Mouse (Mus musculus): ENCODE results near the gene Ppia. TPM values are rescaled to one million over a fixed set of nuclear protein-coding genes. Genes with fewer than 3 reads are reported as not detected.
"Not testable (repeated sequence)": the region's sequence is repeated elsewhere in the genome, so short reads cannot be mapped to it uniquely, and the experiment has no call there.

Ppia gene
- polyA plus RNA-seq (2014; fragmentation: Nextera tagmentation; extraction: Ambion mirVana) = 4,672 and 4,857 TPM in 2 replicates

DNA sequence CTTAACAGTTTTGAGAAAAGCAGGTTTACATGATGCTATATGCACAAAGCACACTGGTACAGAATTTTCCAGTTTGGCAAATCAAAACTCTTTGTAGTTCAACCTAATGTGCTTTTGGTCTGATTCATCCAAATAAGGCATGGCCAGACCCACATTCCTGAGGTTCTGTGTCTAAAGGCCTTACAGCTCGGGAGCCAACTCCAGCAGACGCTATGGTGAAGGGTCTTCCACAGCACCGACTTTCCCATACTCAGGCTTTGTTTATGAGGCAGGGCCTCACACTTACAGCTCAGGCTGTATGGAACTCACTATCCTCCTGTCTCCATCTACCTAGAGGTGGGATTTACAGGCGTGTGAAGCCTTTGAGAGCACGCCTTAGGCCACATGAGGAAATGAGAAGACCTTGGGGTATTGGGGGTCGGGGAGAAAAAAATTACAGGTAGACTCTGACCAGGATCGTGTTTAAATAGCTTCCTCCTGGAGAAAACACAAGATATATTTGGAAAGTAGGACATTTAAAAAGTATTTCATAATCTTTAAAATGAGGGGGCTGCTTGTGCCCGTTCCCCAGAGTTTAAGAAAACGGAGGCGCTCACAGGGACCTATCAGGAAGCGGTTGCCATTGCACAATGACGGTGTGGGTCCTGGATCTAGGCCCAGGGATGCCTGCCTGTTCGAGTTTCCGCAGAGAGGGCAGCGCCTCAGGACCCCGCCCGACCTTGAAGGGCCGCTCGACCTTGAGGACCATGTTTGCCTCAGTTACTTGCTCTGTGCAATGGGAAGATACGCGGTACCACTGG is at the start of gene Ppia:
TSS of gene Ppia (plus strand) at position 693 of the 800 bp plus-strand sequence.
- 4% methylated on average over 21 of the region's 21 CpGs for WGBS
- peaks cover 29% of the 10 kb centered on the region for H3K36me3 ChIP-seq (ENCODE audit: control insufficient read depth, insufficient read depth, low read length)
- peaks cover 20% of the 10 kb centered on the region for H3K4me1 ChIP-seq (ENCODE audit: control insufficient read depth, insufficient read depth, low read length)
- H3K27ac ChIP-seq (replicated peaks; ENCODE audit: low read depth, low read length) = peak within 1 kb of the TSS; percentile 98
- peak; percentile 49 for ATAC-seq (ENCODE audit: low read depth)
- no peaks in the 10 kb centered on the region for H3K9me3 ChIP-seq (ENCODE audit: control insufficient read depth, low read length)
- H3K4me2 ChIP-seq (ENCODE audit: low read depth, low read length) = peak within 1 kb of the TSS; percentile 98
- DNase-seq (ENCODE audit: low spot score) = peak; percentile 69
- no peaks in the 10 kb centered on the region for H3K27me3 ChIP-seq (replicated peaks; ENCODE audit: control insufficient read depth, insufficient read depth, low read length)
- peak within 1 kb of the TSS; percentile 98 for H3K9ac ChIP-seq (ENCODE audit: low read depth, low read length)
- H3K4me3 ChIP-seq (ENCODE audit: low read depth, low read length) = peak within 1 kb of the TSS; percentile 98

DNA sequence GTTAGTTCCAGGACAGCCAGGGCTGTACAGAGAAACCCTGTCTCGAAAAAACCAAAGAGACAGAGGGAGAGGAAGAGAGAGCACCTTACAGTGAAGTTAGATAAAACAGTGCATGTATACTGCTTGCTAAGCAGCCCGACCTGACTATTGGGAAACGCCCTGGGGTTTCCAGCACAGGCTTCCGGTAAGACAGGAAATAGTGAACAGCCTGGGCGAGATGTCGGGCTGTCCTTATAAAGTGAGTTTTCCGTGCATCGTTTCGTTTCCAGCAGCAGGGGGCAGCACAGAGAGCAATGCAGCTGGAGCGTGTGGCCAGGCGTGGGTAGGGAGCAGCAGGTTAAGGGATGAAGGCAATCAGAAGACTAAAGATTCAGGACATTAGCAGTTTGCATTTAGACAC is 49.4 kb upstream of the Ppia start:
- H3K4me1 ChIP-seq (ENCODE audit: control insufficient read depth, insufficient read depth, low read length) = no peaks in the 10 kb centered on the region
- H3K9ac ChIP-seq (ENCODE audit: low read depth, low read length) = no peak overlapping the region
- H3K4me2 ChIP-seq (ENCODE audit: low read depth, low read length) = no peak overlapping the region
- H3K27ac ChIP-seq (replicated peaks; ENCODE audit: low read depth, low read length) = no peak overlapping the region; the same call in 1 of the 2 replicates
- H3K9me3 ChIP-seq (ENCODE audit: control insufficient read depth, low read length) = no peaks in the 10 kb centered on the region
- DNase-seq (ENCODE audit: low spot score) (peak; percentile 67), ATAC-seq (ENCODE audit: low read depth) (peak; percentile 70)
- WGBS = 15% methylated on average over 11 of the region's 11 CpGs
- no peak overlapping the region for H3K4me3 ChIP-seq (ENCODE audit: low read depth, low read length)
- no peaks in the 10 kb centered on the region for H3K27me3 ChIP-seq (replicated peaks; ENCODE audit: control insufficient read depth, insufficient read depth, low read length)
- H3K36me3 ChIP-seq (ENCODE audit: control insufficient read depth, insufficient read depth, low read length) = no peaks in the 10 kb centered on the region

DNA sequence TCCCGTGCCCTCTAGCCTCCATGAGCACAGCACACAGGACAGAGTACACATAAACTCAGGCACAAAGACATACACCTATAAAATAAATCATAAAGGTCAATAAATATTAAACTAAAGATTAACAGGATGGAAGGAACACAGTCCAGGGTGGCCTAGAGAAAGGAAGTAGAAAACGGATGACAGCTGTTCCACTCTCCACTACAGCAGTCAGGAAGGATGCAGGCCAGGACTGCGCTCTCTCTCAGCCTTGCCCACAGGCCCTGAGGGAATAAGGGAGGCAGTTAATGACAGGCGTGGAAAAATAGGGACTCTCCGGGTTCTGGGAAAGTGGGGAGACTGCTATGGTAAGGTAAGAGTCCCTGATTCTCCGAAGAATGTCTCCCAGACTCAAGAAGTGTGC is 48.8 kb upstream of the Ppia start:
- Histone ChIP-seq H3K27ac (replicated peaks; ENCODE audit: low read depth, low read length) (no peak overlapping the region; the same call in 1 of the 2 replicates), H3K4me1 (ENCODE audit: control insufficient read depth, insufficient read depth, low read length) (no peaks in the 10 kb centered on the region), H3K4me3 (ENCODE audit: low read depth, low read length) (no peak overlapping the region), H3K9me3 (ENCODE audit: control insufficient read depth, low read length) (no peaks in the 10 kb centered on the region), H3K27me3 (replicated peaks; ENCODE audit: control insufficient read depth, insufficient read depth, low read length) (no peaks in the 10 kb centered on the region), H3K4me2 (ENCODE audit: low read depth, low read length) (no peak overlapping the region), H3K36me3 (ENCODE audit: control insufficient read depth, insufficient read depth, low read length) (no peaks in the 10 kb centered on the region), H3K9ac (ENCODE audit: low read depth, low read length) (no peak overlapping the region)
- DNase-seq (ENCODE audit: low spot score) = peak; percentile 5
- no peak for ATAC-seq (ENCODE audit: low read depth)
- WGBS = 50% methylated on average over 6 of the region's 6 CpGs

DNA sequence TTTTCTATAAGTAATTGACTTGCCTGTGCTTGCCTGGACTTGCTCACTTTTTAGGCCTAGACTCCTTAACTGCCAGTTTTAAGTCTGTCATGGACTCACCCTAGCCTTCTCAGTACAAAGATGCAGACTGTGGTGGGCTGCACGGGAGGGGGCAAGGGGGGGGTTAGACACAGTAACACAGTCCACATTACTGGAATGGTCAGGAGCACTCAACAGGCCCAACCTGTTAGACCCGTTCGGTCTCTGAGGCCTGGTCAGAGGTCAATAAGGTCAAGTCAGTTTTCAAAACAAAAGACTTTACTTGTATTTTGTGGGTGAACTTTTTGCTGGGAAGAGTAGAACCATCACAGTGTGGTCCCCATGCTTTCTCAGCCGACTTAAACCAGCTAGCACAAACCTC is 48.1 kb upstream of the Ppia start:
- H3K4me2 ChIP-seq (ENCODE audit: low read depth, low read length) = no peak overlapping the region
- no peaks in the 10 kb centered on the region for H3K9me3 ChIP-seq (ENCODE audit: control insufficient read depth, low read length)
- H3K27me3 ChIP-seq (replicated peaks; ENCODE audit: control insufficient read depth, insufficient read depth, low read length) = no peaks in the 10 kb centered on the region
- no peak overlapping the region for H3K4me3 ChIP-seq (ENCODE audit: low read depth, low read length)
- no peak overlapping the region for H3K27ac ChIP-seq (replicated peaks; ENCODE audit: low read depth, low read length)
- no peaks in the 10 kb centered on the region for H3K4me1 ChIP-seq (ENCODE audit: control insufficient read depth, insufficient read depth, low read length)
- WGBS = 40% methylated on average over 4 of the region's 4 CpGs
- H3K9ac ChIP-seq (ENCODE audit: low read depth, low read length) = no peak overlapping the region
- DNase-seq (ENCODE audit: low spot score) (no peak), ATAC-seq (ENCODE audit: low read depth) (no peak)
- no peaks in the 10 kb centered on the region for H3K36me3 ChIP-seq (ENCODE audit: control insufficient read depth, insufficient read depth, low read length)

DNA sequence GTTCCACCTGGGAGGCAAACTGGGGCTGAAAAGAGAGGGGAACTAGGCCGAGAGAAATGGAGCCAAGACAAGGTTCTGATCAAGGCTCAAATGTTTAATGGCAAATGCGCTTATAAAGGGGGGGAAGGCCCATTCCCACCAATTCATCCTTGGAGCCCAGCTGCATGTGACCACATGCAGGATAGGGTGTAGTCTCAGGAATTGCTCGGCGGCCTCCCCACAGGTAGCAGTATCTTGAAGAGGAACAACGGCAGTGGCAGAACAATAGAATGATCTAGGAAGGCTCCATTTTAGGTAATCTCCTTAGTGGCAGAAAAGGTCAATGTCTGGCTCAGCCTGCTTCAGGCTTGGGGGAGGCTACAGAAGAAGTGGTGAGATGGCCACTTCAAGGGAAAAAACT is 47.3 kb upstream of the Ppia start:
- not testable (repeated sequence) for ATAC-seq (ENCODE audit: low read depth); H3K4me1 ChIP-seq (ENCODE audit: control insufficient read depth, insufficient read depth, low read length); H3K27me3 ChIP-seq (replicated peaks; ENCODE audit: control insufficient read depth, insufficient read depth, low read length); H3K9me3 ChIP-seq (ENCODE audit: control insufficient read depth, low read length); H3K9ac ChIP-seq (ENCODE audit: low read depth, low read length); H3K4me2 ChIP-seq (ENCODE audit: low read depth, low read length); H3K4me3 ChIP-seq (ENCODE audit: low read depth, low read length); H3K27ac ChIP-seq (replicated peaks; ENCODE audit: low read depth, low read length); H3K36me3 ChIP-seq (ENCODE audit: control insufficient read depth, insufficient read depth, low read length); DNase-seq (ENCODE audit: low spot score)
- 83% methylated on average over 5 of the region's 5 CpGs for WGBS

DNA sequence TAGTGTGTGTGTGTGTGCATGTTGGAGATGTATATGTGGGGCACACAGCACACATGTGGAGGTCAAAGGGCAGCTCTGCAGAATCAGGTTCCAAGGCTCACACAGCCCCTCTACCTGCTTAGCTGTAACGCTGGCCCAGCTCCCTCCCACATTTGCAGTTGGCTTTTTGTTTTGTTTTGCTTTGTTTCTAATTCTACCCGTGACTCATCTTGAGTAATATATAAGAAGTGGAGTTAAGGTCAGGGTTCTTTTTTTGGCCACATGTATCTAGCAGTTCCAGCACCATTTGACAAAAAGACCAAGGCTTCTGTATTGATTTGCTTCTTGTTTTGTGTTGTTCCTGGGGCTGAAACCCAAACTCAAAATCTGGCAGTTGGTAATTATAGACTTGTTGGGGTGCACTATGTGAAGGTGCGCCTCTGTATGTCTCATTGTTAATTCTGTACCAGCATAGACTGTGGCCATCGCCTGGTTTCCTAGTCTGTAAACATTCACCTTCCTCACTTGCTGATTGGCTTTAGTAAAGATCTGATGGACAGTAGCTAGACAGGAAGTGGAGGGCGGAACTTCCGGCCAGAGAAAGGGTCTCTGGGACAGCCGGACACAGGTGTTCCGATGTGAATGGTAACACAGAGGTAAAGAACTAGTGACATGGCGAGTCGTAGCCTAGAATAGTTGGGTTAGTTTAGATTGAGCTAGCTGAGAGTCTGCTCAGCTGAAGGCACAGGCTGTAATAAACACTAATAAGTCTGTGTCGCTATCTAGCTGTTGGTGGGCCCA is 43.7 kb upstream of the Ppia start:
- Histone ChIP-seq H3K4me3 (ENCODE audit: low read depth, low read length) (no peak overlapping the region), H3K27me3 (replicated peaks; ENCODE audit: control insufficient read depth, insufficient read depth, low read length) (no peaks in the 10 kb centered on the region), H3K9ac (ENCODE audit: low read depth, low read length) (no peak overlapping the region), H3K9me3 (ENCODE audit: control insufficient read depth, low read length) (no peaks in the 10 kb centered on the region), H3K4me1 (ENCODE audit: control insufficient read depth, insufficient read depth, low read length) (no peaks in the 10 kb centered on the region), H3K36me3 (ENCODE audit: control insufficient read depth, insufficient read depth, low read length) (no peaks in the 10 kb centered on the region), H3K4me2 (ENCODE audit: low read depth, low read length) (no peak overlapping the region), H3K27ac (replicated peaks; ENCODE audit: low read depth, low read length) (no peak overlapping the region)
- ATAC-seq (ENCODE audit: low read depth) = no peak
- 84% methylated on average over 11 of the region's 11 CpGs for WGBS
- DNase-seq (ENCODE audit: low spot score) = no peak

DNA sequence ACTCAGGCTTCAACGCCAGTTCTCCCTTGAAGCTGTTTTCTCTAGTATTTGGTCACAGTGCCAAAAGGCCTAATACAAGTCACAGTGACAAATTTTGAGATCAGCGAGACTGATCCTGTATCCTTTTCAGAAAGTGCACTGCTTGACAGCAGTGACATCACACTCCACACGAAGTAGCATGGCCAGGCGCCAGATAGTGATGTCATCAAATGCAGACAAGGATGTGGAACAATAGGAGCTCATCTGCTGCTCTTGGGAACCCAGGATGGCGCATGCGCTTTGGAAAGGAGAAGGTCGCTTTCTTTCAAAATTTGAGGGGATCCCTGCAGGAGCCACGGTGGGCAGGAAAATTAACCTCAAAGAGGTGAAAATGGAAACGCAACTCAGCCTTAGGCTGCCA is 42.5 kb upstream of the Ppia start:
- Histone ChIP-seq H3K9ac (ENCODE audit: low read depth, low read length) (no peak overlapping the region), H3K9me3 (ENCODE audit: control insufficient read depth, low read length) (no peaks in the 10 kb centered on the region), H3K4me2 (ENCODE audit: low read depth, low read length) (no peak overlapping the region), H3K4me3 (ENCODE audit: low read depth, low read length) (no peak overlapping the region), H3K27ac (replicated peaks; ENCODE audit: low read depth, low read length) (no peak overlapping the region), H3K36me3 (ENCODE audit: control insufficient read depth, insufficient read depth, low read length) (no peaks in the 10 kb centered on the region), H3K4me1 (ENCODE audit: control insufficient read depth, insufficient read depth, low read length) (no peaks in the 10 kb centered on the region), H3K27me3 (replicated peaks; ENCODE audit: control insufficient read depth, insufficient read depth, low read length) (no peaks in the 10 kb centered on the region)
- 86% methylated on average over 9 of the region's 9 CpGs for WGBS
- DNase-seq (ENCODE audit: low spot score) (no peak), ATAC-seq (ENCODE audit: low read depth) (no peak)

DNA sequence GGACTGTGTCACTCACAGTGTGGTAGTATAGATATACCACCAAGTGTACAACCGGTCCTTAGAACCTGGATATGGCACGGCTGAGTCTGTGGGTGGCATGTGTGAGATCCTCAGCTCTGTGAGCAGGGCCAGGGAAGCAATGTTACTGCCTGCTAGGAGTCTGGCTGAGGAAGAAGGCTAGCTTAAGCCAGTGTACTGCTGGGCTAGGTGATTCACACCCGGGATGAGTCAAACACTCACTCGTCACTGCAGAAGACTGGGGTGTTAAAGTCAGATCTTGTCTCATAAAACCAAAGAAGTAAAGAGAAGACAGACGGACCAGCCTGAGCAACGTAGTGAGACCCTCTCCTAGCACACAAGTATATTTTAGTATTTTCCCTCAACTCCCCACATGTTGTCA is 34.3 kb upstream of the Ppia start:
- no peak overlapping the region for H3K27ac ChIP-seq (replicated peaks; ENCODE audit: low read depth, low read length)
- H3K4me1 ChIP-seq (ENCODE audit: control insufficient read depth, insufficient read depth, low read length) = no peaks in the 10 kb centered on the region
- no peaks in the 10 kb centered on the region for H3K9me3 ChIP-seq (ENCODE audit: control insufficient read depth, low read length)
- no peak overlapping the region for H3K9ac ChIP-seq (ENCODE audit: low read depth, low read length)
- no peak for DNase-seq (ENCODE audit: low spot score)
- H3K36me3 ChIP-seq (ENCODE audit: control insufficient read depth, insufficient read depth, low read length) = no peaks in the 10 kb centered on the region
- no peak overlapping the region for H3K4me2 ChIP-seq (ENCODE audit: low read depth, low read length)
- H3K4me3 ChIP-seq (ENCODE audit: low read depth, low read length) = no peak overlapping the region
- 82% methylated on average over 6 of the region's 6 CpGs for WGBS
- no peak for ATAC-seq (ENCODE audit: low read depth)
- H3K27me3 ChIP-seq (replicated peaks; ENCODE audit: control insufficient read depth, insufficient read depth, low read length) = no peaks in the 10 kb centered on the region

All from embryonic facial prominence, embryonic 14.5 days (tissue).